Mouse (Mus musculus) myocyte (in vitro differentiated cells): ENCODE measurements around the gene 4933430I17Rik.

Experiments used
- E2F4 ChIP-seq: IDR thresholded peaks from one replicate; pipeline ENCODE4 v1.6.1; 2011; ENCODE audit warnings: mild to moderate bottlenecking, control low read depth, moderate library complexity; ENCODE audit not compliant: insufficient read depth
- MYOG ChIP-seq, 3 experiments: IDR thresholded peaks; one replicate each; pipeline ENCODE4 v1.6.1; 2011; ENCODE audit warnings: control low read depth in 2 of 3, low read depth in 2 of 3, mild to moderate bottlenecking in 2 of 3; ENCODE audit not compliant: insufficient read length in 2 of 3, control insufficient read depth in 1 of 3, insufficient read depth in 1 of 3
- POLR2A ChIP-seq: IDR thresholded peaks from one replicate; pipeline ENCODE4 v1.6.1; 2011; ENCODE audit warnings: low read depth, mild to moderate bottlenecking, control low read depth, moderate library complexity; ENCODE audit not compliant: insufficient read length
- POLR2AphosphoS2 ChIP-seq: IDR thresholded peaks from one replicate; pipeline ENCODE4 v1.6.1; 2011; ENCODE audit warnings: low read depth, control low read depth; ENCODE audit not compliant: insufficient read length
- SRF ChIP-seq: IDR thresholded peaks from one replicate; pipeline ENCODE4 v1.6.1; 2011; ENCODE audit warnings: low read depth; ENCODE audit not compliant: control insufficient read depth, insufficient read length
- TCF12 ChIP-seq: IDR thresholded peaks from one replicate; pipeline ENCODE4 v1.6.1; 2011; ENCODE audit warnings: mild to moderate bottlenecking, control low read depth; ENCODE audit not compliant: poor library complexity, insufficient read depth, severe bottlenecking

DNA sequence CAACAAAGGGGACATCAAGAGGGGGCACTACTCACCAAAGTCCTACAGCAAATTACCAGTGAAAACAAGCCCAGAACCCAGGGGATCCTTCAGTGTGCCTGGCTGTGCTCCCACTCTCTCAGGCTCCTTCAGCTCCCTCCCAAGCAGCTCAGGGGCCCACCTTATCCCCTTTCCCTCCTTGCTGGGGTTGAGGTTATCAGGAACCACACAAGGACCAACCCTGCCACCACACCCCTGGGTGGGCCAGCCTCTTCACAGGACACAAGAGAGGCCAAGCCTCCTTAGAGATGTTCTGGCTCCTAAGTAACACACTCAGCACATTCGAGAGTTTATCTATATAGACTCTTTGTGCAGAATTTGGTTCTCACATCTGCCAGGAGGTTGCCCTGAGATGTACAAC is 8.6 kb upstream of the 4933430I17Rik start:
- TF ChIP-seq MYOG (IDR thresholded peaks at IDR 0.05; ENCODE audit: control insufficient read depth in 1 of 3, insufficient read depth in 1 of 3, insufficient read length in 2 of 3, low read depth in 2 of 3) (no peak), SRF (no peak), POLR2A (no peak), TCF12 (no peak), POLR2AphosphoS2 (no peak), E2F4 (no peak)
